Mouse (Mus musculus) stomach, postnatal 0 days (tissue): ENCODE measurements around the gene Pepd.

ENCODE experiments used
- CTCF ChIP-seq: IDR thresholded peaks from 2 replicates; pipeline ENCODE4 v1.5.1; 2016; ENCODE audit warnings: antibody characterized with exemption, low read depth, mild to moderate bottlenecking, moderate library complexity
- EP300 ChIP-seq: optimal IDR thresholded peaks from 2 replicates; pipeline ENCODE3; 2016; ENCODE audit warnings: antibody characterized with exemption

GRCm38 (mm10) chr7:34939262-34939951 is 27.2 kb downstream of the Pepd start:
- no peak for TF ChIP-seq CTCF
- no peak for TF ChIP-seq EP300
